Mouse (Mus musculus) T-helper 2 cell (primary cell): ENCODE data around the gene C1qtnf2.

Experiments
- in situ Hi-C: fragments of 300-600 bp; cut with MboI, MseI; formaldehyde crosslinking; loops from one replicate; pipeline ENCODE4 v1.15.1; 2025; ENCODE audit warnings: high pct_unique_total_duplicates

Gene C1qtnf2

GRCm38 (mm10) chr11:43483122-43483792 is 9.2 kb downstream of the C1qtnf2 start:
- in situ Hi-C loops, result loop anchor here (10.0 kb wide), 1 partner anchor 758 kb away; no protein-coding TSS in a partner anchor

DNA sequence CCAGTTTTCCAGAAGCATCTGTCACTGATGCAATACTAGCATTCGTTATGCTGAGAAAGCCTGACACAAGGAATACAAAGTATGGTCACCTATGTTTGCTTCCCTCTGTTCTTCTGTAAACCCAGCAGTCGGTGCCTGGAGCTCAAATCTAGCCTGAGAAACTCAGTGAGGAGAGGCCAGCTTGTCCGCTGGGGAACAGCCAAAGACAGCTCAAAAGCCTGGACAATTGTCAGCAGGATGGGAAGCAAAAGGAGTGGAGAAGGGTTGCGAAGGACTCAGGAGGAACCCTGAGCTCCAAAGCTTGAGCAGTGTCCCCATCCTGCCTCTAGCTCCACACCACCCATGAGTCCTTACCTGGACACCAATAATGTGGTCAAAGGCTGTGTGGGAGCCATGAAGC is 10.0 kb downstream of the C1qtnf2 start:
- in situ Hi-C loops, result loop anchor here (10.0 kb wide), 1 partner anchor 759 kb away; no protein-coding TSS in a partner anchor

DNA sequence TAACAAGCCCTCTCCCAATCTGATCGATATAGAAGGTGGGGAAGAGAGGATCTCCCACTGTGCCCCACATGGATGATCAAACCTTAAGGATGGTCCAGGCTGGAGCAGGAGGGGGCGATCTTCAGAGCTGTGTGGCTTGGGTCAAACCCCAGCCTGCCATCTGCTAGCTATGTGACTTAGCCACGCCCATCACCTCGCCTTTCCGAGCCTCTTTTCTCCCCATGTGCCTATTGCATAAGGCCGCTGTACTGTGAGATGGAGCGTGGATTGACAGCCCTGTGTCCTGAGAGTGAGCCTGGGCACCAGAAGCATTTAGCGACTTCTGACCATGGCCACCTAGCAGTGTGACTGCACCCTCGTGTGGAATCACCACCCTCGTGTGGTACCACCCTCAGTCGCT is 10.6 kb downstream of the C1qtnf2 start:
- in situ Hi-C loops, result loop anchor here (10.0 kb wide), 1 partner anchor 760 kb away; no protein-coding TSS in a partner anchor

DNA sequence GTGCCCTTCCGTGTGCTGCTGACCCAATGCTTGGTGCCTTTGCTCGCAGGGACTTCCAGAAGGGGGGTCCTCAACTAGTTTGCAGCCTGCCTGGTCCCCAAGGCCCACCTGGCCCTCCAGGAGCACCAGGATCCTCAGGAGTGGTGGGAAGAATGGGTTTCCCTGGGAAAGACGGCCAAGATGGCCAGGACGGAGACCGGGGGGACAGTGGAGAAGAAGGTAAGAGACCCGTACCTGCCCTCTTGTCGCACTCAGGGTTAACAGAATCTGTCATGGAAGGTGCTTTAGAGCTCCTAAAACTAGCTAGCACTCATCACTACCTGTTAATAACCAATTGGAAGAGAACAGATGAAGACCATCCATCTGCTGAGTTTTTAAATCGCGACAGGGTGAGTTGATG is 11.8 kb downstream of the C1qtnf2 start:
- in situ Hi-C loops, result loop anchor here (10.0 kb wide), 1 partner anchor 761 kb away; no protein-coding TSS in a partner anchor

DNA sequence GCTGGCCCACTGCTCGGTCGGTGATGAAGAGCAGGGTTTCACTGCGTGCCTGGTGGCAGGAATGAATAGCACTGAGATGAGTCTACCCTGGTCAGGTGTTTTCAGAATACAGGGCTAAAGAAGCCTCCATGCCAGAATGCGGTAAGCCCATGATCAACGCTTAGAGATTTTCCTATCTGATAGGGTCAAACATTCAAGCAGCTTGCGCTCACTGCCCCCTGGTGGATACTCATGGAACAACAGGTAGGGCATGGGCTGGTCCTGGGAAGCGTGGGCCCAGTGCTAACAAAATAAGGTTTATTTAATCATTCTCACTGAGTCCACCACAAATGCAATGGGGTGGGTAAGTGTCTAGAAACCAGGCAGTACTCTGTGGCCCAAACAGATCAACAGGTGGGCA is 18.6 kb downstream of the C1qtnf2 start:
- in situ Hi-C loops, result no loop called here

DNA sequence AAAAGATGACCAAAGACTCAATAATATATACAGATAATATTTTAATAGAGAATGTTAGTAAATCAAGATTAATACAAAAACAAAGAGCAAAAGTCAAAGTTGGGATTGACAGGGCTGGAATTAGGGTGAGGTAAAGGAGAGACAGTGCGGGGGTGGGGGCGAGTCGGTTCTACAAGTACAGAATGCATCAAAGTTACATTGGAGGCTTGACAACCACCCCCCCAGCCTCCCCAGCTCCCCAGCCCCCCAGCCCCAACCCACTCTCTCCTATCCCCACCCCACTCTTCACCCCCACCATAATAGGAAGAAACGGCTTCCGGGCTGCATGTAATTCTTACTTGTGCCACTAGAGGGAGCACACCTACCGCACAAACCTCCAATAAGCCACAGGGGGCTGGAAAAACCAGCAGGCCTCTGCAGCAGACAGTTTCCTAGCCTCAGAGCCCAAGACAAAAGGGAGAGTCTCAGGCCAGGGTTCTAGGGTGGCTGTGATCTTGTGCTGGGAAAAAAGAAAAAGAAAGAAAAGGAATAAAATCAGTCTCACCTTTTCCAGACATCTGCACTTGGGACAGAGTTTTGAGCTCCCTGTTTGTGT is 19.8 kb downstream of the C1qtnf2 start:
- in situ Hi-C loops, result no loop called here

- in situ Hi-C loops, result no loop called here
Observed at GRCm38 (mm10) chr11:43495037-43495436, 21.0 kb downstream of the C1qtnf2 start.

GRCm38 (mm10) chr11:43495532-43495931 is 21.5 kb downstream of the C1qtnf2 start:
- in situ Hi-C loops, result no loop called here

DNA sequence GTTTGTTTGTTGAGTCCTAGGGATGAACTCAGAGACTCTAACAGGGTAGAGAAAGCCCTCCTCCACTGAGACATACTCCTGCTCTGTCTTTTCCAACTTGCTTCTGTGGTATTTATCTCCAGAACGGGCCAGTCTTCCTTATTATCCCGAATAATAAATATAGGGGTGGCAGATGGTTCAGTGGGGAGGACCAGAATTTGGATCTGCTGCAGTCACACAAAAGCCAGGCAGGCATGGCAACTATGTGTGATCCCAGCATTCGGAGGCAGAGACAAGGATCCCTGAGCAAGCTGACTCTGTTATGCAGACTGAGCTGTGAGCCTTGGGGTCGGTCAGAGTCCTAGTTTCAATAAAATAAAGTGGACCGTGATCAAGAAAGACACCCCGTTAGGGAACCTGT is 27.2 kb downstream of the C1qtnf2 start:
- in situ Hi-C loops, result no loop called here

- in situ Hi-C loops, result no loop called here
Observed at GRCm38 (mm10) chr11:43505188-43505587, 31.1 kb downstream of the C1qtnf2 start.

DNA sequence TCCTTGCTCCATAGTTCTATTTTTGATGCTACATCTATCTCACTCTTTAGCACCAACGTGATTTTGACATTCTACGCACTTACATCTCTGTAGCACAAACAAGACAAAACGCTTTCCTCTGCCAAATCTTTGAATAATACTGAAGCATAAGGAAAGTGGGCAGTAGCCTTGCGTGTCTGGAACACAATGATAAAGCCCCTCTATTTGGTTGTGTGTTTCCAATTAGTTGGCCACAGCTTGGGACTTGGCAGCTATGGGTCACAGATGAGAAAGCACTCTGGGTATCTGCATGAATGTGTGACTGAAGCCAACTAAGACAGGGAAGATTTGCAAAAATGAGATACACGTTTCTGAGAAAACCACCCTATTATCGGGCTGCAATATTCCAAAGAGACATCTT is 33.9 kb downstream of the C1qtnf2 start:
- in situ Hi-C loops, result no loop called here

- in situ Hi-C loops, result no loop called here
Observed at GRCm38 (mm10) chr11:43509878-43510277, 35.8 kb downstream of the C1qtnf2 start.

DNA sequence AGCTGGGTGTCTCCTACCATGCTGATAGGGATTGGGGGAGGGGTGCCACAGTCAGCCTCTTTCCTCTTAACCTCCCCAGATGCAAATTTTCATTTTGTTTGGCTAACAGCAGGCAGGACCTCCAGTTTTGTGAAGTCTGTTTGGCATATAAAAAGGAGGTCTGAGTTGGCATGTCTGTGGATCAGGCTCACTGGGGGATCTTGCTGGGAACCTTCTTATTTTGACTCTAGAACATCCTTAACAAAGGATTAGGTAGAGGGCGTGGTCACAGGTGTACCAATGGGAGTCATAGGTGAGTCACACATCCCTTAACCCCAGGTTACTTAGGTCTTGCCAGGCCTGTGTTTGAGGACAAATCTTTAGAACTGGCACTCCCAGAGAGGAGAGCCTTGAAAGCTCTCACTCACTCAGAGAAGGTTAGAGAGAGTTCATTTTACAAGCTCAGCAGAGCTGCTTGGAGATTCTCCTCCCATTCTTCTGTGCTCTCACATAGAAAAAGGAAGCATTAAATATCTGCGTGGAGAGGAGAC is 38.6 kb downstream of the C1qtnf2 start:
- in situ Hi-C loops, result no loop called here

- in situ Hi-C loops, result no loop called here
Observed at GRCm38 (mm10) chr11:43516344-43517021, 42.4 kb downstream of the C1qtnf2 start.

GRCm38 (mm10) chr11:43517641-43518040 is 43.6 kb downstream of the C1qtnf2 start:
- in situ Hi-C loops, result no loop called here

DNA sequence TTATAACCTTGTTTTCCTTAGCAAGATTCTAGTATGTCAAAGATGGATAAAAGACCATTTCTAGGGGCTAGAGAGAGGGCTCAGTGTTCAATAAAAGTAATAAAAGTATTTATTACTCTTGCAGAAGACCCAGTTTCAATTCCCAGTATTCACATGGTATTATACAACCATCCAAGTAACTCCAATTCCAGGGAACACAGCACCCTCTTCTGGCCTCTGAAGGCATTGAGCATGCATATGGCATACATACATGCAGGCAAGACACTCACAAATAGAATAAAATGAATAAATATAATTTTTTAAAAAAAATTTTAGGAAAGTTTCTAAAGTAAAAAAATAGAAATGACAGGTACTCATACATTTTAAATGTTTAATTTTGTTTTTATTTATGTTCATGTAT is 44.0 kb downstream of the C1qtnf2 start:
- in situ Hi-C loops, result no loop called here

- in situ Hi-C loops, result no loop called here
Observed at GRCm38 (mm10) chr11:43518821-43519220, 44.7 kb downstream of the C1qtnf2 start.

DNA sequence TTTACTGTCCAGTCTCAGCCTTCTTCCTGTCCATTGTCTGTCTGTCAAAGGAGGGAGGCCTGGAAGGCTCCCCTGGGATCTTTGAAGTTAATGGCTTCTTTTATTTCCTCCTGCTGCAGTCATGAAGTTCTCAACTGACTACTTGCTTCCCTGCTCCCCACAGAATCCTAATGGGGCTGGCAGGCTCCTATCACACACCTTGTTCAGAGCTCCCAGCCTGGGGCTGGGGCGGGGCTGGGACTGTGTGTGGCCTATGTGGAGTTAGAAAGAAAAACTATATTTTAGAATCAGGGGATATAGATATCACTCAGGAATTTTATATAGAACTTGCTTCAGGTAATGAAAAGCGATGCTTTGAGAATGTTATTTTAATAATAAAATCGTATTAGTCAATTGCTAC is 46.4 kb downstream of the C1qtnf2 start:
- in situ Hi-C loops, result no loop called here

GRCm38 (mm10) chr11:43528078-43528682 is 54.1 kb downstream of the C1qtnf2 start:
- in situ Hi-C loops, result no loop called here

- in situ Hi-C loops, result no loop called here
Observed at GRCm38 (mm10) chr11:43528683-43529499, 54.8 kb downstream of the C1qtnf2 start, which contains the start of gene Ccnjl. Gene Ccnjl, plus strand, starts transcription at chr11:43528784.

DNA sequence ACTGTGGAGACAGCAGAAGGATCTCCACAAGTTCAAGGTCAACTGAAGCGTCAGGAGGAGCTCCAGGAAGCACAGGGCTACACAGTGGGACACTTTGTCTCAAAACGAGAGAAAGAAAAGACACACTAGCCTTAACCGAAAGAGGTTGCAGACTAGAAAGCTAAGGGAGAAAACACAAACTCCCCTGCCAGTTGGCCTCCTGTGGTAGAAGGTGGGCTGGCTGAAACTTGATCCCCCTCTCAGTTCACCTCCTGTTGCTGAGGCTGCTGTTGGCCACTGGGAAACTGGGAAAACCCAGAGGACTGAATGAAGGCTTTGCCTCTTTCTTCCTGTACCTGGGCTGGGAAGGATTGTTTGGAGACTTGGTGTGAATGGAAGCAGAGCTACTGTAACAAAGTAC is 56.0 kb downstream of the C1qtnf2 start:
- in situ Hi-C loops, result no loop called here
